Mouse (Mus musculus): Measurements from ENCODE around the gene Usp34.

- TF ChIP-seq CTCF (IDR thresholded peaks at IDR 0.05; ENCODE audit: control insufficient read depth, insufficient read depth, low read length), result no peak
- TF ChIP-seq POLR2A (IDR thresholded peaks at IDR 0.05; ENCODE audit: borderline replicate concordance, control insufficient read depth, low read depth, low read length), result no peak
Measured at GRCm38 (mm10) chr11:23275780-23276179, 30.9 kb upstream of the Usp34 start.
